In the genomic region with DNA sequence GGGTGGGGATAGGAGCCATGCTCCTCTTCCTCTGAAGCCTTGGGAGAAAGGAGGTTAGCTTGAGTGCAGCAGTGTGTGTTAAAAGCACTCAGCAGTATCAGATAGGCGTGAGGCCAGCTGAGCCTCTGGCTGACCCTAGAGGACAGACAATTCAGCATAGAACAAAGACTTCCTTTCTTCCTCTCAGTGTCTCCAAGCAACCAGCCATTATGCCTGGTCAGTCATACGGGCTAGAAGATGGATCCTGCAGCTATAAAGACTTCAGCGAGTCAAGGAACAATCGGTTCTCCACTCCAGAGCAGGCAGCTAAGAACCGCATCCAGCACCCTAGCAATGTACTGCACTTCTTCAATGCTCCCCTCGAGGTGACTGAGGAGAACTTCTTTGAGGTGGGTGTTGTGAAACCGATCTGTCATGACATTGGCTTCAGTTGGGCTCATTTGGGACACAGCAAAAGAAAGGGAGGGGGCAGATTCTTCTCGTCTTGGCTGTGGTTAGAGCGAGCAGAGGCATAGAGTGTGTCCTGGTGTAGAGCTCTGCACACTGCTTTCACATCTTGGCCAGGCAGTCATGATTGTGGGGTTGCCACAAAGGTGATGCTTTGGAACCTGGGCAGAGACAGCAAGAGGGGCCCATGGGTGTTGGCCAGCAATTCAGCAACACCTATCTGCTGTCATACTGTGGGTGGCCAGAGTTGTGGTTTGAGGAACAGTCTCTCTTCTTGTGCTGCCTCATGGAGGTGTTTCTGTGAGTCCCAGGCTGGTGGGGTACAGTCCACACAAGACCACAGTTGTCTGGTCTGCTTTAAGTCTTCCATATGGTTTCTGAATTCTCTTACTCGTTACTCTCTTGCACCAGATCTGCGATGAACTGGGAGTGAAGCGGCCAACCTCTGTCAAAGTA, we compare ENCODE assay signal across 8 mouse cellular contexts. TPM values are rescaled to one million over a fixed set of nuclear protein-coding genes. Genes with fewer than 3 reads are reported as not detected.
DNase-seq lines count a peak whose midpoint lies in the region; ATAC-seq and TF ChIP-seq lines count a peak whose summit lies in the region.

No protein-coding gene starts in this region.

- no peak for TF ChIP-seq CTCF in Patski (IDR thresholded peaks at IDR 0.05)

- 71% methylated on average over 12 of the region's 12 CpGs for WGBS in heart, embryonic 12.5 days

- H3K27ac ChIP-seq in heart, embryonic 12.5 days (ENCODE audit: poor library complexity, severe bottlenecking) = peak overlapping the region; percentile 52

- H3K4me1 ChIP-seq in heart, embryonic 12.5 days (replicated peaks) = peaks cover 60% of the 10 kb centered on the region

- DNase-seq in adrenal gland, adult (ENCODE audit: inconsistent age in 2 of 2, low spot score in 1 of 2) = peak; percentile 70 to 75
- no peak for DNase-seq in adrenal gland, postnatal 25 days
- DNase-seq in Patski (ENCODE audit: low read depth, low spot score) = no peak
- DNase-seq in kidney, postnatal 14 days = peak; percentile 78
- DNase-seq in neural tube, embryonic 10.5 days (ENCODE audit: extremely low spot score, low spot score) = peak; percentile 58
- DNase-seq in right cerebral cortex, postnatal 36 days (ENCODE audit: low spot score in 2 of 2) = no peak
- DNase-seq in gastrocnemius, adult 18-20 months (ENCODE audit: low spot score) = no peak

- no peaks in the 10 kb centered on the region for H3K27me3 ChIP-seq in Patski
- no peaks in the 10 kb centered on the region for H3K27me3 ChIP-seq in heart, embryonic 12.5 days (replicated peaks)

- in situ Hi-C loops in Patski (cut with MboI; ENCODE audit: low pct_unique_long_range_greater_than_20kb) = loop anchor here (10.0 kb wide), 1 partner anchor 1734 kb away; the partner anchor contains the start of genes Hspb6, Lin37 and Proser3

- no peak overlapping the region for H3K4me3 ChIP-seq in heart, embryonic 12.5 days

- ATAC-seq in Patski = peak; percentile 14
- ATAC-seq in heart, embryonic 12.5 days (ENCODE audit: insufficient number of reproducible peaks, low FRiP score) = no peak

- CTCF ChIA-PET in Patski (lab: Charles Lee) = interaction anchor here (0.9 to 1.4 kb wide), 2 partner anchors 17 to 25 kb away, joined by 3 read pairs; no protein-coding TSS in a partner anchor

- H3K9ac ChIP-seq in heart, embryonic 12.5 days = peak overlapping the region; percentile 39; the same call in 1 of the 2 replicates

- POLR2A ChIA-PET in Patski (lab: Charles Lee) = interaction anchor here (1.0 to 3.5 kb wide), 4 partner anchors 9 to 31 kb away, joined by 3 to 22 read pairs (median 4); no protein-coding TSS in a partner anchor

- H3K4me2 ChIP-seq in heart, embryonic 12.5 days = no peak overlapping the region

- H3K36me3 ChIP-seq in heart, embryonic 12.5 days = peaks cover 72% of the 10 kb centered on the region

- H3K9me3 ChIP-seq in heart, embryonic 12.5 days (replicated peaks) = no peaks in the 10 kb centered on the region

RNA-seq across cellular contexts. Expression of gene Ech1, which starts 4.4 kb away (rescaled TPM):
- 445 and 492 TPM in 2 replicates for total RNA-seq in adrenal gland, postnatal 25 days (2021)
- polyA plus RNA-seq in Patski (2021) = 208 TPM
- polyA plus RNA-seq in heart, embryonic 12.5 days (2016; fragmentation: Nextera tagmentation; extraction: Ambion mirVana) = 137 and 142 TPM in 2 replicates
- total RNA-seq in gastrocnemius, adult 18-20 months (2021) = 100 to 1,000 TPM; 227 to 344 TPM

RNA-seq across cellular contexts. Expression of gene Hnrnpl, which starts 12.3 kb away (rescaled TPM):
- 423 and 491 TPM in 2 replicates for total RNA-seq in adrenal gland, postnatal 25 days (2021)
- polyA plus RNA-seq in Patski (2021) = 309 TPM
- polyA plus RNA-seq in heart, embryonic 12.5 days (2016; fragmentation: Nextera tagmentation; extraction: Ambion mirVana) = 218 and 232 TPM in 2 replicates
- 100 to 1,000 TPM; 110 to 131 TPM for total RNA-seq in gastrocnemius, adult 18-20 months (2021)

RNA-seq across cellular contexts. Expression of gene Lgals4, which starts 13.0 kb away (rescaled TPM):
- total RNA-seq in adrenal gland, postnatal 25 days (2021) = 14.4 and 17.6 TPM in 2 replicates
- 4.1 TPM for polyA plus RNA-seq in Patski (2021)
- 4.2 and 4.4 TPM in 2 replicates for polyA plus RNA-seq in heart, embryonic 12.5 days (2016; fragmentation: Nextera tagmentation; extraction: Ambion mirVana)
- 1 to 10 TPM; 1.7 to 3.9 TPM for total RNA-seq in gastrocnemius, adult 18-20 months (2021)

RNA-seq across cellular contexts. Expression of gene Rinl, which starts 31.8 kb away (rescaled TPM):
- 2.9 and 3.1 TPM in 2 replicates for total RNA-seq in adrenal gland, postnatal 25 days (2021)
- 2.6 TPM for polyA plus RNA-seq in Patski (2021)
- 2.7 and 2.8 TPM in 2 replicates for polyA plus RNA-seq in heart, embryonic 12.5 days (2016; fragmentation: Nextera tagmentation; extraction: Ambion mirVana)
- total RNA-seq in gastrocnemius, adult 18-20 months (2021) = under 1 TPM; 0.45 to 0.46 TPM

RNA-seq across cellular contexts. Expression of gene Lgals7, which starts 43.0 kb away (rescaled TPM):
- not detected in 2 replicates for total RNA-seq in adrenal gland, postnatal 25 days (2021)
- polyA plus RNA-seq in Patski (2021) = 0.74 TPM
- polyA plus RNA-seq in heart, embryonic 12.5 days (2016; fragmentation: Nextera tagmentation; extraction: Ambion mirVana) = 1.1 and 1.3 TPM in 2 replicates
- total RNA-seq in gastrocnemius, adult 18-20 months (2021) = under 1 TPM in 1 of 2 experiments, not detected in 1; 0.66 TPM

Comparison
In these comparisons a context has a peak if more than half of its experiments do, and no peak if none do; other contexts are left out.
1. DNase-seq: peak in adrenal gland, adult (2 of 2), kidney, postnatal 14 days (single experiment) and neural tube, embryonic 10.5 days (single experiment); none in adrenal gland, postnatal 25 days (single experiment), Patski (single experiment), right cerebral cortex, postnatal 36 days (0 of 2) and gastrocnemius, adult 18-20 months (single experiment).